Mouse (Mus musculus) c-Kit-negative CD71-positive TER-119-positive erythroid progenitor cells, embryonic 14.5 days (primary cell): ENCODE measurements around the gene Tmem126b.

Source experiments
- DNase-seq: peaks from one replicate; pipeline ENCODE4 v3.0.0-alpha.2; 2013; ENCODE audit warnings: low read depth, low spot score

Tmem126b gene

DNA sequence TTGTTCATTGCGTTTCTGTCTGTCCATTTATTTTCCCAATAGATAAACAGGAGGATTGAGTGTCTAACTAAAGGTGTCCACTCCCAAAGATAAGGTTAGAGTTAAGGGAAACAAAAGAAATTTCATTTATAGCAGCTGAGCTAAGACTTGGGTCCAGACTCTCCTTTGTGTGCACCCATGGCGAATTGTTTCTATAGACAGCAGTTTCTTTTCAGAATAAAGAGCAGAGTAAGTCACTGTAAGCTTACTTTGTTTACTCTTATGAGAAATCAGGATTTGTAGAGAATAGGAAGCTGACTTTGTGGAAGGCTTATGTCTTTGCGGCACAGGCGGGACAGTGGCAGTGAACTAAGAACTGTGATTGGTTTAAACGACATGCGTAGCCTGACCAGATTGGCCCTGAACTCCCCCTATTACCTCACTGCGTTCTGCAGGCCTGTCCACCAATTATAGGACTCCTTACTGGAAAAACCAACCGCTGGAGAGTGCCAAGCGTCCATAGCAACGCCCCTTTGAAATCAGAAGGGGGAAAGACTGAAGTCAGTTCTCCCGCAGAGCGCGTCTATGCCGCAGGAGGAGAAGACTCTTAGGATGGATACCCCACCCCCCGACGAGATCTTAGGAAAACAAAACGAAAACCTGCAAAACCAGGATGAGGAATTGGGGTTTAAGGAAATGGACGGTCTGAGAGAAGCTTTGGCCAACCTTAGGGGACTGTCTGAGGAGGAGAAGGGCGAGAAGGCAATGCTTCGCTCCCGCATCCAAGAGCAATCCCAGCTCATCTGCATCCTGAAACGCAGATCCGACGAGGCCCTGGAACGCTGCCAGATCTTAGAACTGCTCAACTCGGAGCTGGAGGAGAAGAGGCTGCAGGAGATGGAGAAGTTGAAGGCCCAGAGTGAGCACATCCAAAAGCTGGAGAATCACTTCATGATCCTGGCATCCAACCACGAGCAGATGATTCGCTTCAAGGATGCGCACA lies 49.5 kb downstream of the Tmem126b start, which contains the start of gene Ccdc89:
Gene Ccdc89, plus strand, starts transcription at position 558 of the 982 bp plus-strand sequence.
- no peak for DNase-seq
